Mouse (Mus musculus): Measurements from ENCODE around the gene Eif4e2. TPM values are rescaled to one million over a fixed set of nuclear protein-coding genes. Genes with fewer than 3 reads are reported as not detected.

The Eif4e2 gene
- polyA plus RNA-seq (2014; fragmentation: Nextera tagmentation; extraction: Ambion mirVana) = 122 and 150 TPM in 2 replicates

DNA sequence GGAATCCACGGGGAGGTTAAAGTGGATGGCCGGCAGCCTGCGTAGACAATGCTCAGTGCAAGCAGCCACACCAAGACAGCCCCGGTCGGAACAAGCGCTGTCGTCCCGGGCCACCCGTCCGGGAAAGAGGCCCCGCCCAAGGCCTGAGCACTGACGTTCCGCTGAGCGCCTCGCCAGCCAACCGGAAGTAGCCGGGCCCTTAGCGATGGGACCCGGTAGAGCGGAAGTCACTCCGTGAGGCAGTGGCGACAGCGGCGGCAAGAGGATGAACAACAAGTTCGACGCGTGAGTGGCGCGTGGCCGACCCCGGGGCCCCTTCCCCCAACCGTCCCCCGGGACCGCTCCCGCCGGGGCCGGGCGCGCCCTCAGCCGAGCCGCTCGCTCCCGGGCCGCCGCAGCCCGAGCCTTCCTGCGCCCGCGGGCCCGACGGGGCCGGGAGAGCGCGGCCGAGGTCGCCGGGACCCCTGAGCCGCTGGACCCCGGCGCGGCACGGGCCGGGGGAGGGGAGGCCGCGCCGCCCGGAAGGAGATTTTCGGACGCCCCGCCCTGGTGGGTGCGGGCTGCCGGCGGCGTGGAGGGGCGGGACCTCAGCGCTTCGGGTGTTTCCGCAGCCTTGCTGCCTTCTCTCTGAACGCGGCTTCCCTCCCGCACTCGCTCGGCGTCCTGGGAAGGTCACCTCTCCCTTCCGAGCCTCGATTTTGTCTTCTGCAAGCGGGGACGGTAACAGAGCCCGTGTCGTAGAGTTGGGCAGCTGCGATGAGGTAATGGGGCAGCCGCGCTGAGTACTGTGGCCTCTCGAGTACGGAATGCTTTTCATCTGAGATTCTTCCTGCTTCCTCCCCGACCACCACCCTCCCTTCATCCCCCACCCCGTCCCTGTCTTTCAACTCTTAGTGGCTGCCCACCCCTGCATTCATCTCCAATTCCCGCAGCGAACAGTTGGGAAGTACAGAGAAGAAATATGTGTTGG, at the start of gene Eif4e2:
TSS of gene Eif4e2 (plus strand) at position 180 of the 970 bp plus-strand sequence.
- ATAC-seq (ENCODE audit: low FRiP score, low TSS enrichment) = peak; percentile 96
- peak within 1 kb of the TSS; percentile 97 for H3K27ac ChIP-seq (ENCODE audit: low read depth, low read length)
- H3K4me3 ChIP-seq (ENCODE audit: low read length) = peak within 1 kb of the TSS; percentile 81
- H3K9ac ChIP-seq (ENCODE audit: low read depth, low read length) = peak within 1 kb of the TSS; percentile 99
- under 1% methylated on average over 72 of the region's 99 CpGs for WGBS
- peaks cover 20% of the 10 kb centered on the region for H3K4me1 ChIP-seq (ENCODE audit: control insufficient read depth, insufficient read depth, low read length)
- no peaks in the 10 kb centered on the region for H3K9me3 ChIP-seq (ENCODE audit: control insufficient read depth, low read length)
- H3K4me2 ChIP-seq (replicated peaks; ENCODE audit: low read depth, low read length) = peak within 1 kb of the TSS; percentile 73
- H3K36me3 ChIP-seq (ENCODE audit: control insufficient read depth, insufficient read depth, low read length) = 0 out of 2 replicates have a peak, but pooled peaks cover 8% of the 10 kb centered on the region
- no peaks in the 10 kb centered on the region for H3K27me3 ChIP-seq (ENCODE audit: control insufficient read depth, insufficient read depth, low read length)

DNA sequence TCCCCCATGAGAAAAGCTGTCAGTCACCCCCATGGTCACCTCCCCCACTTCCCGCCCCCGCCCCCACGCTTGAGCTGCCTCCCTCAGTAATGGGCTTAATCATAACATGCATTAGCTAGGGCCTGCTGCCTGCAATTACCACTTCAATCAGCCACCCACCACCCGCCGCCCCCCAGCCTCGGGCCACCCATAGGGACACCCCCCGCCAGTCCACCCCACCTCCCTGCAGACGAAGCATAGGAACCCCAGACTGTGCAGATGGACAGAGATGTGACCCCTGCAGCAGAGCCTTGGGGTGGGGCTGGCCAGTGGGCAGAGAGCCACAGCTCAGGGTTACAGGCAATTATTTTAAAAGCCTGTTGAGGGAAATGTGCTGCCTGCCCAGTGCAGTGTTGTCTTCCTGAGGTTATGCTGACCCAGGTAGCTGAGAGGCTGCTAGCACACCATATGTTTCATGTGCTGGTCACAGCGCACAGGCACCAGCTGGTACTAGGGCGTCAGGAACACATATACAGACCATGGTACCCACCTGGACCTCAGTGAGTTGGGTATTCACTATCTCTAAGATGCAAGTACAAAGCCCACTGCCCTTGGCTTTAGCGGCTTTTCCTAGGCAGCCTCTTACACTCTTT, 49.4 kb upstream of the Eif4e2 start:
- no peak overlapping the region for H3K4me2 ChIP-seq (replicated peaks; ENCODE audit: low read depth, low read length)
- H3K9me3 ChIP-seq (ENCODE audit: control insufficient read depth, low read length) = no peaks in the 10 kb centered on the region
- H3K9ac ChIP-seq (ENCODE audit: low read depth, low read length) = no peak overlapping the region
- ATAC-seq (ENCODE audit: low FRiP score, low TSS enrichment) = 0 out of 2 replicates have a peak, but pooled peaks have one; percentile 20
- H3K36me3 ChIP-seq (ENCODE audit: control insufficient read depth, insufficient read depth, low read length) = no peaks in the 10 kb centered on the region
- peaks cover 30% of the 10 kb centered on the region for H3K27me3 ChIP-seq (ENCODE audit: control insufficient read depth, insufficient read depth, low read length)
- H3K4me1 ChIP-seq (ENCODE audit: control insufficient read depth, insufficient read depth, low read length) = no peaks in the 10 kb centered on the region; the same call in 1 of the 2 replicates
- H3K4me3 ChIP-seq (ENCODE audit: low read length) = no peak overlapping the region
- H3K27ac ChIP-seq (ENCODE audit: low read depth, low read length) = no peak overlapping the region
- WGBS = 24% methylated on average over 11 of the region's 11 CpGs

DNA sequence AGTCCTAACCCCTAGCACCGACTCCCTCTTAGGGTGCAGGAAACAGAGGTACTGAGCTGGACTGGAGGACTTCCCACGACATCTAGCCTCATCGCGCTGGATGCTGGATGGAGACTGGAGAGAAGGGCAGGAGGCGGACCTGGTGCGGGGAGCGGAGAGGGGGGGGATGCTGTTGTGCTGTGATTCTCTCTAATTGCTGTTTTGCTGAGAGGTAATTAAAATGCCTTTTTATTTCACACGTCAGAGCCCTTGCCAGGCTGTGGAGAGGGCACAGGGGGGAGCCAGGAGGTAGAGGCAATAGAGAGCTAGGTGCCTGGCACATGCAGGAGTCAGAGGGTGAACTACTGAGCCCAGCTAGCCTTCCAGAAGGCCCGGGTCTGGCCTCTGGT, 48.9 kb upstream of the Eif4e2 start:
- Histone ChIP-seq H3K27me3 (ENCODE audit: control insufficient read depth, insufficient read depth, low read length) (peaks cover 34% of the 10 kb centered on the region), H3K9me3 (ENCODE audit: control insufficient read depth, low read length) (no peaks in the 10 kb centered on the region), H3K27ac (ENCODE audit: low read depth, low read length) (no peak overlapping the region), H3K4me2 (replicated peaks; ENCODE audit: low read depth, low read length) (no peak overlapping the region), H3K4me1 (ENCODE audit: control insufficient read depth, insufficient read depth, low read length) (peaks cover 2% of the 10 kb centered on the region; the same call in 1 of the 2 replicates), H3K4me3 (ENCODE audit: low read length) (no peak overlapping the region), H3K36me3 (ENCODE audit: control insufficient read depth, insufficient read depth, low read length) (no peaks in the 10 kb centered on the region), H3K9ac (ENCODE audit: low read depth, low read length) (no peak overlapping the region)
- ATAC-seq (ENCODE audit: low FRiP score, low TSS enrichment) = no peak
- 36% methylated on average over 9 of the region's 9 CpGs for WGBS

DNA sequence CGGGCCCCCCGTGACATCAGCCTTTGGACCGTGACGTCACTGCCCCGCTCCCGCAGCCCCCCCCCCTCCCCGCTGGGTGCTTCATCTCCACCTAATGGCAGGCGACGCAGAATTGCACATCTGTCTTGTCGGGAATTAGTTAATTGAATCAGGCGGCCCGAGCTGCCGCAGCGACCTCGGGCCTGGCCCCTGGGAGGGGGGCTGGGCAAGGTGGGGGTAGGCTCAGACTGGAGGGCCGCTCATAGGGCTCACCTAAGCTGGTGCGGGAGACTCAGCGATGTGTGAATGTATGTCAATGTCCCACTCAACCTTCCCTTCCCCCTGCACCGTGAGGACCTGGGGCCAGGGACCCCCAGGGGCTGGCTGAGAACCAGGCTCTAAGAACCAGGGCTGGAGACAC, 43.3 kb upstream of the Eif4e2 start:
- H3K27me3 ChIP-seq (ENCODE audit: control insufficient read depth, insufficient read depth, low read length) = peaks cover 43% of the 10 kb centered on the region
- H3K9me3 ChIP-seq (ENCODE audit: control insufficient read depth, low read length) = no peaks in the 10 kb centered on the region

DNA sequence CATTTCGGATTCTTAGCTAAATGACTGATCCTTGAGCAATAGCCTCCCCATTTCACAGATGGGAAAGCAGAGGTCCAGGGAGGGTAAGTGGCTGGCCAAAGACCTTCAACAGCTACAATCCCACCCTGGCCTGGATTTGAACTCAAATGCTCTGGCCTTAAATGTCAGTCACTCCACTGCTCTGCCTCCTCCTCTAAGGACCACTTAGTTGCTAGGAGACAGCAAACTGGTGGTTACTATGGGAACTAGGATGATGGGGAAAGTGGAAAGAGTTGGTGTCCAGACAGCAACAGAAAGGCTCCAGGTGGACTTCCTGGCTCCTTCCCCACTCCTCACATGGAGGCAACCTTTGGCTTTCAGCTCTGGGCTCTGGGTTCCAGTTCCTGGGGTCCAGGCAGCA, 42.4 kb upstream of the Eif4e2 start:
- H3K4me3 ChIP-seq (ENCODE audit: low read length) = no peak overlapping the region
- 91% methylated on average over 1 of the region's 1 CpGs for WGBS
- no peak for ATAC-seq (ENCODE audit: low FRiP score, low TSS enrichment)
- H3K36me3 ChIP-seq (ENCODE audit: control insufficient read depth, insufficient read depth, low read length) = no peaks in the 10 kb centered on the region
- H3K9ac ChIP-seq (ENCODE audit: low read depth, low read length) = no peak overlapping the region
- no peaks in the 10 kb centered on the region for H3K9me3 ChIP-seq (ENCODE audit: control insufficient read depth, low read length)
- H3K4me1 ChIP-seq (ENCODE audit: control insufficient read depth, insufficient read depth, low read length) = peaks cover 27% of the 10 kb centered on the region
- H3K27ac ChIP-seq (ENCODE audit: low read depth, low read length) = no peak overlapping the region
- H3K4me2 ChIP-seq (replicated peaks; ENCODE audit: low read depth, low read length) = no peak overlapping the region
- H3K27me3 ChIP-seq (ENCODE audit: control insufficient read depth, insufficient read depth, low read length) = peaks cover 39% of the 10 kb centered on the region

More for the DNA sequence above, 43.3 kb upstream of the Eif4e2 start:
- H3K27ac ChIP-seq (ENCODE audit: low read depth, low read length) = no peak overlapping the region
- H3K4me1 ChIP-seq (ENCODE audit: control insufficient read depth, insufficient read depth, low read length) = peaks cover 19% of the 10 kb centered on the region; the same call in 1 of the 2 replicates
- H3K4me3 ChIP-seq (ENCODE audit: low read length) = no peak overlapping the region
- 0 out of 2 replicates have a peak overlapping the region, but pooled peaks have one; percentile 8 for H3K4me2 ChIP-seq (replicated peaks; ENCODE audit: low read depth, low read length)
- H3K9ac ChIP-seq (ENCODE audit: low read depth, low read length) = no peak overlapping the region
- WGBS = 11% methylated on average over 18 of the region's 19 CpGs
- no peak for ATAC-seq (ENCODE audit: low FRiP score, low TSS enrichment)
- no peaks in the 10 kb centered on the region for H3K36me3 ChIP-seq (ENCODE audit: control insufficient read depth, insufficient read depth, low read length)

DNA sequence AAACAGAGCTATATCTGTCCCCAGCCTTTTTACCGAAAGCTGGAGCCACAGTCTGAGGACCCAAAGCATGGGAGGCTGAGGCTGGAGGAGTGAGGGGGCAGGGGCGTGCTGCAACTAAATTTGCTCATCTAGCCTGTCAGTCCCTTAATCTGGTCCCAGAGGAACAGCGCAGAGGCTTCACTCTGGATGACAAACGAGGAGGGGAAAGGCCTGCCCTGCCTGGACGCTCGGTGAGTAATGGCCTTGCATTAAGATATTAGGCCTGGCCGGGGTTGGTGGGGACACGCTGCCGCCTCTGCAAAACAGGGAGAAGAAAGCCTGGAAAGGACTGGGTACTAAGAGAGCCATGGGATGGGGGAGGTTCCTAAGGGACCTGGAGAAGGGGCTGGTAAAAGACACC, 41.4 kb upstream of the Eif4e2 start:
- no peaks in the 10 kb centered on the region for H3K36me3 ChIP-seq (ENCODE audit: control insufficient read depth, insufficient read depth, low read length)
- H3K27me3 ChIP-seq (ENCODE audit: control insufficient read depth, insufficient read depth, low read length) = peaks cover 34% of the 10 kb centered on the region
- H3K4me3 ChIP-seq (ENCODE audit: low read length) = no peak overlapping the region
- WGBS = 25% methylated on average over 9 of the region's 9 CpGs
- ATAC-seq (ENCODE audit: low FRiP score, low TSS enrichment) = no peak
- H3K9ac ChIP-seq (ENCODE audit: low read depth, low read length) = no peak overlapping the region
- peaks cover 27% of the 10 kb centered on the region for H3K4me1 ChIP-seq (ENCODE audit: control insufficient read depth, insufficient read depth, low read length)
- H3K9me3 ChIP-seq (ENCODE audit: control insufficient read depth, low read length) = no peaks in the 10 kb centered on the region
- H3K27ac ChIP-seq (ENCODE audit: low read depth, low read length) = no peak overlapping the region
- H3K4me2 ChIP-seq (replicated peaks; ENCODE audit: low read depth, low read length) = no peak overlapping the region

DNA sequence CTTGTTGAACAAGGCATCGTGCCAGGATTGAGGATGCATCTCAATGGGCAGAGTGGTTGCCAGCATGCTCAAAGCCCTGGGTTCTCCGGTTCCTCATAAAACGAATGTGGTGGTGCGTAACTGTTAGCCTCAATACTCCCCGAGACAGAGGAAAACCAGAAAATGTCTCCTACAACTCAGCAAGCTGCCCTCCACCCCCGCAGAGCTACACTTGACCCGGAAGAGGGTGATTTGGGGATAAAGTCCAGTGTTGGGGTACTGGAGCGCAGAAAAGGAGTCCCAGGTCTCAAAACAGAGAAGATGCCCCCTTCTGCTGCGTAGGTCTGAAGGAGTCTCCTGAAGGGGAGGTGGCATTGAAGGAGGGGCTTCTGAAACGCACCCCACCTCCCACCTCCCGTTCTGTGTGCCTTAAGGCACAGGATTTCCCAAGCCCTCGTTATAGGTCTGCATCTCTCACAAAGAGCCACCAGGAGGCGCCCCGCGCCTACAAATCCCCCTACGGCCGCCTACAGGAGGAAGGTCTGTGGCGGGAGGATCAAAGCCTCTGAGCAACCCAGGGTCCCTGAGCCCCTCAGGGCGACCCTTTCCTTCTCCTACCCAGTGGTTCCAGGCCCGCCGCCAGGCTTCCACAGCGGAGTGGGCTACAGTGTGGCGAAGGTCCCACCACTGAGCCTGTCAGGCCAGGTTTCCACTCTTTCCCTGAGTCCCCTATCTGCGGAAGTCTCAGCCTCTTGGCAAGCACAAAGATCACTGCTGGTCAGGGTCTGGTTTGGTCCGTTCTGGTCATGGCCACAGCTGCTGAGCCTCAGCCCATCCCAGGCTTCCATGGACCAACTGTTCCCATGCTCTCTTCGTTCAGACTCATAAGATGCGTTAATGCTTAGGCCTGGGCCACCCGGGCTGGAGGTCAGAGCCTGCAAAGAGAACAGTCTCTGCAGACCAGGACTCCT, 39.4 kb upstream of the Eif4e2 start:
- no peak overlapping the region for H3K9ac ChIP-seq (ENCODE audit: low read depth, low read length)
- H3K4me3 ChIP-seq (ENCODE audit: low read length) = no peak overlapping the region
- no peak overlapping the region for H3K27ac ChIP-seq (ENCODE audit: low read depth, low read length)
- 20% methylated on average over 28 of the region's 28 CpGs for WGBS
- H3K36me3 ChIP-seq (ENCODE audit: control insufficient read depth, insufficient read depth, low read length) = no peaks in the 10 kb centered on the region
- peak; percentile 36 for ATAC-seq (ENCODE audit: low FRiP score, low TSS enrichment)
- H3K27me3 ChIP-seq (ENCODE audit: control insufficient read depth, insufficient read depth, low read length) = peaks cover 23% of the 10 kb centered on the region
- H3K4me2 ChIP-seq (replicated peaks; ENCODE audit: low read depth, low read length) = 0 out of 2 replicates have a peak overlapping the region, but pooled peaks have one; percentile 15
- peaks cover 27% of the 10 kb centered on the region for H3K4me1 ChIP-seq (ENCODE audit: control insufficient read depth, insufficient read depth, low read length)
- no peaks in the 10 kb centered on the region for H3K9me3 ChIP-seq (ENCODE audit: control insufficient read depth, low read length)

DNA sequence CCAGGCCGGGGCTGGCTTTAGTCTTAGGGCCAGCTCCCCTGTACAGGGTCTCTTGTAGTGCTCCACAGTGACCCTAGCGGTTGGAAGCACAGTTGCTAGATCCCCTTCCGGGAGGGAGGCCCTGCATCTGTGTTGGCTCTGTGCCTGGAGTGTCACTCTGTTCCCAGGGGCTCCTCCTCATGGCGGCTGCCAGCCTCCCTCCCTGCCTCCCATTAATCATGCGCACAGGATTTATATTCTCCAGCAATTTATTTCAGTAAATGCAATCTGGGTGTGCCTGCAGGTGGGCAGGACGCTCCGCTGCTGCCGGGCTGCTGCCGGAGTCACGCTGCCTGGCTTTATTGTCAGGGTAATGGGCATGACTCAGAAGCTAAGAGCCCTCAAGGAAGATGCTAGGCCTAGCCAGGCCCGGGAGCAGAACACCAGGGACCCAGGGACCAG, 37.8 kb upstream of the Eif4e2 start:
- ATAC-seq (ENCODE audit: low FRiP score, low TSS enrichment) = peak; percentile 92
- H3K9me3 ChIP-seq (ENCODE audit: control insufficient read depth, low read length) = no peaks in the 10 kb centered on the region
- H3K27me3 ChIP-seq (ENCODE audit: control insufficient read depth, insufficient read depth, low read length) = peaks cover 8% of the 10 kb centered on the region
- WGBS = 4% methylated on average over 11 of the region's 11 CpGs
- peaks cover 18% of the 10 kb centered on the region for H3K4me1 ChIP-seq (ENCODE audit: control insufficient read depth, insufficient read depth, low read length)
- no peak overlapping the region for H3K27ac ChIP-seq (ENCODE audit: low read depth, low read length)
- no peak overlapping the region for H3K9ac ChIP-seq (ENCODE audit: low read depth, low read length)
- no peak overlapping the region for H3K4me3 ChIP-seq (ENCODE audit: low read length)
- peak overlapping the region; percentile 13 for H3K4me2 ChIP-seq (replicated peaks; ENCODE audit: low read depth, low read length)
- no peaks in the 10 kb centered on the region for H3K36me3 ChIP-seq (ENCODE audit: control insufficient read depth, insufficient read depth, low read length)
